Mouse (Mus musculus) hematopoietic stem cell, adult 5-6 weeks (primary cell): ENCODE measurements around the gene Polr1a. TPM values are rescaled to one million over a fixed set of nuclear protein-coding genes. Genes with fewer than 3 reads are reported as not detected.

Experiments
- ATAC-seq, 2 experiments: fragments of 125-278 bp in 1 of 2; replicated peaks in 1 of 2; 2 replicates each; pipeline ENCODE4 v1.8.0; 2016 to 2017; ENCODE audit warnings: inconsistent platforms in 2 of 2, mild to moderate bottlenecking in 2 of 2, moderate number of reproducible peaks in 2 of 2, low read depth in 1 of 2, moderate TSS enrichment in 1 of 2; ENCODE audit not compliant: low FRiP score in 2 of 2, poor library complexity in 2 of 2, severe bottlenecking in 2 of 2, insufficient read depth in 1 of 2, low TSS enrichment in 1 of 2
- total RNA-seq: library from RNA; stranded (forward); fragments of 172-1452, 232-1000 nt; gene quantifications from 2 replicates; pipeline ENCODE4 v1.2.3, GENCODE M21; 2017

Gene Polr1a
- total RNA-seq, 1 experiment from 2014 or later, result 87.4 TPM

DNA sequence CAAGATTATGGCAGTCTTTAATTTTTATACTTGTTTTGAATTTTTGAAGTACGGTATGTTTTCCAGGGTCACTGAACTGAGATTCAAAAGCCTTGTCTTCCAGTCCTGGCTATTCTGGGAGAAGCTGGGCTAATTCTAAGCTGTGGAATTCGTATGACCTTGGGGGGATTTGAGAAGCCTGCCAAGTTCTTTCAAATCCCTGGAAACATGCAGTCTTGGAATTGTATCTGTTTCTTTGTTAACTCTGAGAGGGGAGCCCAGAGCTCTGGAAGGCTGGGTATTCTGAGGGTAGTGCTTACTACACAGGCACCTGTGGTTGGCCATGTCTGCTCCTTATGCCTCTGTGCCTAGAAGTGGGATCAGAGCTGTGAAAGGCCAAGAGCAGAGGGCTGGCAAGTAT is 26.9 kb downstream of the Polr1a start:
- ATAC-seq, result no peak

DNA sequence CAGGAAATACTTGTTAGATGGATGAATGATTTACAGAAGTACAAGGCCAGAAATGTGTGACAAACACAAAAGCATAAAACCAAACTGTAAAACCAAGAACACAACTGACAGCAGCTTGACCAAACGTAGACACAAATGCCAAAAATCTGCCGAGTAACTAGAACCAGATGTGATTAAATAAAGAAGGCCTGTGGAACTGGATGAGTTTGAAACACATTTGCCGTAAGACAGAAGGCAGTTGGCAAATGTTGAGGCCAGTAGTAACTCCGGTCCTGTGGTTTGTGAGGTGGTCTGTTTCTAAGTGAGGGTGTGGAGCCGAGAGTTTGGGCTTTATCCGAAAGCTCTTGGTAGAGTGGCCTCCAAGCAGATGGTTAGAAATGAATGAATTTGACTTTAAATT is 32.1 kb downstream of the Polr1a start:
- no peak for ATAC-seq

DNA sequence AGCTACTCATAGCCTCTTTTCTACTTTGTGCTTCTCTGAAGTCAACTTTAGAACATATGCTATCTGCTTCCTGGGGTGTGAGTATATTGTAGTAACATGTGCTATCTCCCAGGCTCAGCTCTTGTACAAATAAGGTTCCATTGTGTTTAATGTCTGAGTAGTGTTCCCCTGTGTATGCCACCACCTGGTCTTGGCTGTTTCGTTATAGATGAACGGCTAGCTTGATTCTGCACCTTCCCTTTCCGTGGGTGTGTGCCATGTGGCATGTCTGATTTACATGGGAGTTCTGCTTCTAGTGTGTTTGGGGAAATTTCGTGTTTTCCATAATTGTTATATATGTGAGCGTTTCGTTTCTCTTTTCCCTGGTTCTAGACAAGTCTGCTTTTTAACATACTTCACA is 36.2 kb downstream of the Polr1a start:
- no peak for ATAC-seq

DNA sequence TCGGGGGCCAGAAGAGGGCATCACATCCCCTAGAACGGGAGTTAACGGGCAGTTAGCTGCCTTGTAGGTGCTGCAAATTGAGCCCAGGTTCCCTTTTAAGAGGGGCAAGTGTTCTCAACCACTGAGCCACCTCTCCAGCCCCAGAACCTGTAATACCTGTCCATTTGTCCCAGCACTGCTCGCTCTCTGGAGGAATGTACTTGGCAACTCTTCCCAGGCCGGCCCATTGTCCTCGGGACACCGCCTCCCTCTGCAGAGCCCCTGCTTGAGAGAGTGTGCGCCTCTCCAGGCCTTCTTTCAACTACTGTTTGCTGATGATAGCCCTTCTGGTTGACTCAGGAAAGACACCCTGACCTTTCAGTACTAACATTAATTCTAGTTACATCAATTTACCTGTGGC is 37.3 kb downstream of the Polr1a start:
- ATAC-seq, result no peak

DNA sequence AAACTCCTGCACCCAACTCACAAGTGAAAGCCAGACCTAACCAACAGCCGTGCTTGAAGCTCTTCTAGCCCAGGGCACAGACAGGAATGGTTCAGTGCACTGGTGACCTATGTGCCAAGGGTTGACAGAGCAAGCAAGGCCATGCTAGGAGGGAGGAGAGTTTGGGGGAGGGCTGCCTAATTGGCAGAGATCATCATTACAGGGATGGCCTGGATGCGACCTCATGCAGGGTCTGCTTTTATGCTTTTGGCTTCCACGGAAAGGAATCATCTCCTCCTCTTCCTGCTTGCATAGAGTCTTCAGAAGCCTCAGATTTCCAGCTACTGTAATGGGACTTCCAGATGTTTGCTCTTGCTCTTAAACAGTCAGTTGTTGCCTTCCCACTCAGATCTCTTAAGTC is 40.9 kb downstream of the Polr1a start:
- no peak for ATAC-seq

DNA sequence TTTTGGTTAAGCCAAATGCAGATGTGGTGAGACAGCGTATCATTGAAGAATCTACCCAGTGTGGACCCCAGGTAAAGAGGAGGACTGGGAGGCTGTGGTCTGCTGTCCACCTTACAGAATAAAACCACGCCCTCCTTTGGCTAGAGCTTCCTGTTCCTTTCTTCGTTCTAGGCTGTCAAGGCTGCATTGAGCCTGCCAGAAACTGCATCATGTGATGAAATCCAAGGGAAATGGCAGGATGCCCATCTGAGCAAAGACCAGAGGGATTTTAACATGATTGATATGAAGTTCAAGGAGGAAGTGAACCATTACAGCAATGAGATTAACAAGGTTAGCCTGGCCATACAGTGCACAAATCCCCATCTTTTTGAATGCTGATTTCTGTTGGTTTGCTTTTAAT is 41.7 kb downstream of the Polr1a start:
- peak; percentile 55 to 69 for ATAC-seq

DNA sequence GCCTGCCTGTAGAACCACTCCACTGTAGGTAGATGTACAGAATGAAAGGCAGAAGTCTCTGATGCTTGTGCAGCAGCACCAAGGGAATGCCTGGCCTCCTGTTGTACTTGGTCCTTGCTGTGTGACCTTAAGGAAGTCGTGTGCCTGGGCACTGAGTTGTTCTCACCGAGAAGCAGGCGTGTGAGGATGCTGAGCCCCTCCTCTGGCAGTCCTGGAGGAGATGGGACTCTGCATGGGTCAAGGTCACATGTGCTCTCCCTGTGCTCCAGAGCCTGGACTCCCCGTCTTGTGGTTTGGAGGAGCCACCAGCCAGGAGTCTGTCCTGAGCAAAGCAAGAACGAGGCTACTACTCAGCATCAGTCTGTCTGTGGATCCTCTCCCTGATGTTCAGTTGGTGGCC is 42.3 kb downstream of the Polr1a start:
- no peak for ATAC-seq

DNA sequence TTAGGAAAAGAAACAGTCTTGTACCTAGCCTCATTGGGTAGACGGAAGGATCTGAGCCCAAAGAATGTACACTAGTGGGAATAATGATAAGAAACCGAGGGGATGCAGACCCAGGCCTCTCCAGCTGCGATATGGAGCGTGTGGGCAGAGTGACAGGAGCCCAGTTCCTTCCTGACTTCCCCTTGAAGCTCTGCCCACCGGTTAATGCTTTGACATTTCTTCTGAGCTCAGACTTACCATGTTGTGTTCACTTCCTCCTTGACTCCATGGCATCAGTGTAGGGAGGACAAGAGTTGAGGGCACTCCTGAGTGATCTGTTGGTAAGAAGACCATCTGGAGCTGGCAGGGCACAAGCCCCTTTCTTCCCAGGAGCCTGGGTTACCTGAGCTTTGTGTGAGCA is 53.3 kb downstream of the Polr1a start:
- peak; percentile 59 to 75 for ATAC-seq

DNA sequence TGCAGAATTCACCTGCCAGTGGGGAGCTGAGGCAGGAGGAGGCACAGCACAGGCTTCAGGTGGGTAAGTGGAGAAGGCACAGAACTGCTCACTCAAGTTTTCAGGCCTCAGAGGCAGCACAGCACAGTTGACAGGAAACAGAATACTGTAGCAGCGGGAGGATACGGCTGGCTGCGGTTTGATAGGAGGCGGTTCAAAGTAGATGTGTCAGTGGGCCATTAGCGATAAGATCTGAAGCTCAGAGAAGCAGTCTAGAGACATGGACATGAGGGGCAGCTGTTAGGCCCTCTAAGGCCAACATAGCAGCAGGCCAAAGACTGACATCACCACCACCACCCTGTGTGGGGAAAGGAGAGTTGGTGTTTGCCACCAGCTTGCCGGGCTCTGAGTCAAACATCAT is 53.9 kb downstream of the Polr1a start:
- peak; percentile 69 to 84 for ATAC-seq

DNA sequence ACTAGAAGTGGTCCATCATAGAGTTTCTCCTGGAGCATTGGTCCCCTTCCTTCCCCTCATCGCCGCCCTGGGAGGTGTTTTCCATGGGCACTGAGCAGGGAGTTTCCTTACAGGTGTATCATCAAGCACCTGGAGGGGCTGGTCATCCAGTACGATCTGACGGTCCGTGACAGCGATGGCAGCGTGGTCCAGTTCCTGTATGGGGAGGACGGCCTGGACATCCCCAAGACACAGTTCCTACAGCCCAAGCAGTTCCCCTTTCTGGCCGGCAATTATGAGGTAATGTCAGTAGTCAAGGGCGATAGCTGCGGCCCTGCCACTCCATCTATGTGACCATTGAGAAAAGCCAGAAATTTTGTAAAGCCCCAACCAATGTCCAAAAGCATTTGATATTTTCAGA is 54.7 kb downstream of the Polr1a start:
- peak in 1 of 2 experiments; percentile 42; a peak in 2 of 4 replicates for ATAC-seq

DNA sequence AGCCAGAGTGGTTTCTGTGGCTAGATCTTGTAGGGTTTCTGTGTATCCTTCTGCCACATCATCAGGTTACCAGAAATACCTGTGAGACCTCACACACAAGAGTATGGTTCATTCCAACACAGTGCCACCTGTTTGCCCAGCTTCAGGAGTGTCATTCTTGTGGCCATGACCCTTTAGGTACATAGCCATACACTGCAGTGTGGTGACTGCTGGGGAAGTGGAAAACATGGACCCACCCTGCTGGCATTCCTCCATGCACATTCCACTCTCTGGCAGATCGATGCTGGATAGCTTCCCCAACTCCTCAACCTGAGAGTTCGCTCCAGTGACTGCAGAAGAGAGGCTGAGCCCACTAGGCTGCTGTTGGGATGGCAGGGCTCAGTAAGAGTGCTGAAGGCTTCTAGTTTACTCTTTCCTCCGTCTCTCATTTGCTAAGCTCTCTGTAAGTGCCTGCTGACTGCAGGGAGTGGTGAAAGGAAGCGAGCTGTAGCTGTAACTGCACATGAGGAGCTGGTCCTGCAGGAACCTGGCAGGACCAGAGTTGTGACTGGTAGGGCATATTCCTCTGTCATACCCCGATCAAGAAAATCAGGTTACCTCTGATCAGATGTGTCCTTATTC is 57.9 kb downstream of the Polr1a start:
- no peak for ATAC-seq

DNA sequence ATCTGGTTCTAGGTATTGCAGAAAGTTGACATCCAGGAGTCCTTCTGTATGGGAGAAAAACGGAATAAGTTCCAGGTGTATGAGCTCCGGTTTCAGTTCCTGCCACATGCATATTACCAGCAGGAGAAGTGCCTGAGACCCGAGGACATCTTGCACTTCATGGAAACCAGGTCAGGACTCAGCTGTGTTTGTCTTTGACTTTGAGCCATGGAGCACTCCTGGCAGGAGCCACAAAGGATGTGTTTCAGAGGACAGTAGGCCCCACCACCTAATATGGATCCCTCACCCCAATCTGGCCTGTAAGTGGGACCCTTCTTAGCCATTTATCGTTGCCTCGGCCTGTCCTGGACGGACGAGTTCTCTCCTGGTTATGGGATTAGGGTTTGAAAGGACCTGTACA is 59.0 kb downstream of the Polr1a start:
- ATAC-seq, result no peak

DNA sequence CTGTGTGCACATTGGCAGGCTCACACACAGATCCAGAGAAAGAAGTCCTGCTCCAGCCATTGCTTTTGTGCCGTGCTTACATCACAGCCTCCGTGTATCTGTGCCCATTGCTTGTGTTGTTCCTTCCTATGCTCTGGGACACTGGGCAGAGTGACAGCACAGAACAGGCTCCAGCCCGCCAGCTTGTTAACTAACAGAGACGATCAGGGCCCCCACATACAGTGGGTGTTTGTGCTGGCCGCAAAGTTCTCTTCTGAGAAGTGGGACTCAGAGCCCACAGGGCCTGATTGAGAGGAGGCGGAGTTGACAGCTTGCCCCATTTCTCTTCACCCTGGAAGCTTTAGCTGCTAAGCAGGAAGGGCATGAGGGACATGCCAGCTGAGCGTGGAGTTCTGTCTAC is 60.6 kb downstream of the Polr1a start:
- no peak for ATAC-seq

DNA sequence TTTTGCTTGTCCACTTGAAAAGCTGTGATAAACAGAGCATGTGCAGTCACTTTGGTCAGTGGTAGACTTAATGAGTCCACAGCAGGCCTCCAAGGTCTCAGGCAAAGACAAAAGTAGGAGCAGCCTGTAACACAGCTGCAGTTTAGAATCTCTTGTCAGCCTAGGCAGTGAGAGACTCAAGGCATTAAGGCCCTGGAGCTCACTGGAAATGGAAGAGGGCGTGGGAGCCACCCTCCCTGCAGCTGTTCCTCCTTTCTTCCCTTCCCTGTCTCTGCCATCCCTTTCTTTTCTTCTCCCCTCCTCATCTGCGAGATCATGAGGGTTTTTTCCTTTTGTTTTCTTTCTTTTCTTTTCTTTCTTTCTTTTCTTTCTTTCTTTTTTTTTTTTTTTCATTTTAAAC is 61.3 kb downstream of the Polr1a start:
- no peak for ATAC-seq

DNA sequence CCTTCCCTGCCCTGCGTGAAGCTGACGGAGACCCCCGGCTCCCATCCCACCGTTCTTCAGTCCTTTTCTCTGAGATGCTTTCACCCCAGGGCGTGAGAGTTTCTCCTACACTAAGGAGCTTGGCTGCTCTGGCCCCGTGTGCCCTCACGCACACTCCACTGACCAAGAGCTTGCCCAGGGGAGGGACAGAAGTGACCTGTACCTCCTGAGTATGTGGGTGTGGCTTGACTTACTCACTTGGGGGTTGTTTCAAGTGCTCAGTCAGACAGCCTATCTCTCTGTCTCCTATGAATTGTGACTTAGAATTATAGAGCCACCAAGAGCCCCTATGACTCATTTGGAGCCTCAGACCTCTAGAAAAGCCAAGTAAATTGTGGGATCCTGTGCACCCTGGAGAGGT is 67.7 kb downstream of the Polr1a start:
- ATAC-seq, result no peak

DNA sequence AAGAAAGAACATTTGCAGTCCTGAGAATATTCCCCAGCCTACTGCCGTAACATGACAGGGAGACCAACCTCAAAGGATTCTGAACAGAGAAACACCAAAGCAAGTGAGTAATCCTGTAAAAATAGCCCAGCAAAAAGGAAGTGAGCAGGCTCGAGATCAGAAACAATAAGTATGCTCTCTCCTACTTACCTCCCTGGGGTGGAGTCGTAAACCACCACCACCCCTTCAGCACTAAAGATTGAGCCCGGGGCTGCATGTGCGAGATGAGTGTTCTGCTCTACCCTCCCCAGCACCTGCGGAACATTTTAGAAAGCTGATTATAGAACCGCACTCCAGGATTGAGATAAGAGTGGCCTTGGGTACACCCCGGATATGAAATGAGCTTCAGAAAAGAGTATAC is 71.3 kb downstream of the Polr1a start:
- ATAC-seq, result no peak

DNA sequence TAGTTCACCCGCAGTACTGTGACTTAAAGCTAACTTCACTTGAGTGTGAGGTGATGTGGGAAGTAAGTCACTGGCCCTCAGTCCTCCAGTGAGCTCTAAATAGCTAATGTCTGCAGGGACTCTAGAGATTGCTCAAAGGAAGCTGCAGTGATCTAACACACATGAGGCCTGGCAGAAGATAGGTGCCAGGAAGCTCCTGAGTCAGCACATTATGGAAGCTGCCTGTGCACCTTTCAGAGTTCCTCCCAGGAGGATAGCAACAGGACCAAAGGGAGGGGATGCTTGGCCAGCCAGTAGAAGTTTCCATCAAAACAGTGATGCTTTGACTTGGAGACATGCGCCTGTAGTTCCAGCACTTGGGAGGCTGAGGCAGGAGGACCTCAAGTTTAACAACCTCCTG is 71.7 kb downstream of the Polr1a start:
- no peak for ATAC-seq

DNA sequence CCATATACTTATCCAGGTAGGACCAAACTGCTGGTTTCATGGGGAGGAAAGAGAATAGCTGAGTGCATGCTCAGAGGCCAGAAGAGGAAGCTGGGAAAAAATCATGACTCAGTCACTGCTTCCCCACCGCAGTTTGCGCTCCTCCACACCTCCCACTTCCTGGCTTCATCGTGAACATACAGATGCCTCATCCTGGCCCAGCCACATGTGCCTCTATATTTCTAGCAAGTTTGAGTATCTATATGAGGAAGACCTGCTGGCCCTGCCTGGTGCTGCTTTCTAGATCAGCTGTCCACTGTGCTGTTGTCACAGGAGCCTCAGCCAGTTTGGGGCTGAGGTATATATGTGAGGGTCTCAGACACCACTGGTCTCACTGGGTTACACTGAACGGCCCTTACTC is 72.6 kb downstream of the Polr1a start:
- ATAC-seq, result peak; percentile 83 to 90

DNA sequence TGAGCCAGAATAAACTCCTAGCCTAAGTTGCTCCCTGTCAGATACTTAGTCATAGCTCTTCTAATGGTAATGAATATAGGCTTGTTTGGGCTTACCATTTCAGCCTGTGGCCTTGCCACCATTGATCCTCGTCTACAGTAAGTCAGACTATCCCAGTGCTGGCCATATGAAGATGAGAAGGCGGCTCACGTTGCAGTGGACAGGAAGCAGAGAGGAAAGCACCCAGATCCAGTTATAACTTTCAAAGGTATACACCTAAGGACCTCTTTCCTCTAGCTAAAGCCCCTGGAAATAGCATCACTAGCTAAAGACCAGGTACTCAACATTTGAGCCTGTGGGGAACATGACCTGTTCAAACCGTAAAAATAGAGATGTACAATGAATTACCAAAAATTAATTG is 77.1 kb downstream of the Polr1a start:
- ATAC-seq, result no peak
